Mouse (Mus musculus): ENCODE measurements around the gene Ints3. TPM values are rescaled to one million over a fixed set of nuclear protein-coding genes. Genes with fewer than 3 reads are reported as not detected.

Ints3 gene
- polyA plus RNA-seq, 1 experiment from 2014 or later, result 19.8 TPM

DNA sequence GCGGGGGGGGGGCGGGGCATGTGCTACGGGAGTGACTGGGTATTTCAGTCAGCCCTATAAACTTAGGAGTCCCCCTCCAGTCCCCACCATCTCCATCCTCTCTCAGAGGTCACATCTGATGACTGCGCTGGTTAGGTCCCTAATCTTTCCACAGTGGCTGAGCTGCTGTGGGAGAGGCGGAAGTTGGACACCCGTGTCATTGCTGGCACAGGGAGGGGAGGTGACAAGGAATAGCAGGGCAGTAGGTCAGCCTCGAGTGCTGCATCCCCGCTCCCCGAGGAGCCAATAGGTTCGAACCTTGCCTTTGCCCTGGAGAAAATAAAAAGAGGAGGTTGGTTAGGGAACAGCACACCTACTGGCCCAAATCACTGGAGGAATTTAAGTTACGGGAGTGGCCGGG is 17.5 kb upstream of the Ints3 start:
- 25% methylated on average over 12 of the region's 12 CpGs for WGBS
- Histone ChIP-seq H3K9ac (ENCODE audit: low read length) (peak overlapping the region; percentile 5; the same call in 1 of the 2 replicates), H3K36me3 (ENCODE audit: control insufficient read depth, insufficient read depth) (no peaks in the 10 kb centered on the region), H3K27me3 (ENCODE audit: control insufficient read depth, insufficient read depth, low read length) (no peaks in the 10 kb centered on the region), H3K4me2 (ENCODE audit: low read depth, low read length) (peak overlapping the region; percentile 58), H3K4me3 (ENCODE audit: low read length) (peak overlapping the region; percentile 37), H3K9me3 (replicated peaks; ENCODE audit: control insufficient read depth, low read length) (no peaks in the 10 kb centered on the region), H3K27ac (ENCODE audit: low read length) (peak overlapping the region; percentile 48), H3K4me1 (ENCODE audit: control insufficient read depth, insufficient read depth, low read length) (peaks cover 11% of the 10 kb centered on the region)
- no peak for ATAC-seq (replicated peaks; ENCODE audit: extremely low read depth, insufficient read depth, low FRiP score)

DNA sequence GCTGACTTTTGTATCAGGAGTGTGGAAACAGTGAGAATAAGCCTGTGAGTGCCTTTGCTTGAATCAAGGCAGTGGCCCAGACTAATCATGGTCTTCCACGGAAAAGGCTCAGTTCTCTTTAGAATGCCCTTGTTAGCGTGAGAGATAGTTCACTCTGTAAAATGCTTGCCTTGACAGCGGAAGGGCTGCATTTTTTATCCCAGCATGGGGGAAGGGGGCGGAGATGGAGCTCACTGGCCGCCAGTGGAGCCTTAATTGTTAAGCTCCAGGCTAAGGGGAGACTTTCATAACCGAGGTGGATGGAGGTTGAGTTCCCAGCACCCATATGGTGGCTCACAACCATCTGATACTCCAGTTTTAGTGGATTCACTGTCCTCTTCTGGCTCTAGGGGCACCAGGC is 15.2 kb upstream of the Ints3 start:
- Histone ChIP-seq H3K9me3 (replicated peaks; ENCODE audit: control insufficient read depth, low read length) (0 out of 2 replicates have a peak, but pooled peaks cover under 1% of the 10 kb centered on the region), H3K27me3 (ENCODE audit: control insufficient read depth, insufficient read depth, low read length) (no peaks in the 10 kb centered on the region), H3K4me3 (ENCODE audit: low read length) (no peak overlapping the region), H3K36me3 (ENCODE audit: control insufficient read depth, insufficient read depth) (no peaks in the 10 kb centered on the region), H3K9ac (ENCODE audit: low read length) (no peak overlapping the region), H3K27ac (ENCODE audit: low read length) (peak overlapping the region; percentile 14; the same call in 1 of the 2 replicates), H3K4me1 (ENCODE audit: control insufficient read depth, insufficient read depth, low read length) (peaks cover 14% of the 10 kb centered on the region), H3K4me2 (ENCODE audit: low read depth, low read length) (no peak overlapping the region)
- no peak for ATAC-seq (replicated peaks; ENCODE audit: extremely low read depth, insufficient read depth, low FRiP score)
- WGBS, result 57% methylated on average over 6 of the region's 6 CpGs

GRCm38 (mm10) chr3:90447123-90447494 is 13.7 kb upstream of the Ints3 start:
- no peak for ATAC-seq (replicated peaks; ENCODE audit: extremely low read depth, insufficient read depth, low FRiP score)
- Histone ChIP-seq H3K4me1 (ENCODE audit: control insufficient read depth, insufficient read depth, low read length) (peaks cover 14% of the 10 kb centered on the region), H3K9me3 (replicated peaks; ENCODE audit: control insufficient read depth, low read length) (0 out of 2 replicates have a peak, but pooled peaks cover 3% of the 10 kb centered on the region), H3K27ac (ENCODE audit: low read length) (peak overlapping the region; percentile 95), H3K27me3 (ENCODE audit: control insufficient read depth, insufficient read depth, low read length) (no peaks in the 10 kb centered on the region), H3K36me3 (ENCODE audit: control insufficient read depth, insufficient read depth) (no peaks in the 10 kb centered on the region), H3K4me3 (ENCODE audit: low read length) (peak overlapping the region; percentile 48), H3K4me2 (ENCODE audit: low read depth, low read length) (peak overlapping the region; percentile 64), H3K9ac (ENCODE audit: low read length) (peak overlapping the region; percentile 69)
- WGBS, result 54% methylated on average over 7 of the region's 7 CpGs

- Histone ChIP-seq H3K9ac (ENCODE audit: low read length) (peak overlapping the region; percentile 69), H3K27ac (ENCODE audit: low read length) (peak overlapping the region; percentile 95), H3K4me3 (ENCODE audit: low read length) (peak overlapping the region; percentile 48), H3K36me3 (ENCODE audit: control insufficient read depth, insufficient read depth) (no peaks in the 10 kb centered on the region), H3K9me3 (replicated peaks; ENCODE audit: control insufficient read depth, low read length) (0 out of 2 replicates have a peak, but pooled peaks cover 3% of the 10 kb centered on the region), H3K27me3 (ENCODE audit: control insufficient read depth, insufficient read depth, low read length) (no peaks in the 10 kb centered on the region), H3K4me2 (ENCODE audit: low read depth, low read length) (peak overlapping the region; percentile 64), H3K4me1 (ENCODE audit: control insufficient read depth, insufficient read depth, low read length) (peaks cover 14% of the 10 kb centered on the region)
- WGBS, result under 1% methylated on average over 17 of the region's 17 CpGs
- peak; percentile 94 for ATAC-seq (replicated peaks; ENCODE audit: extremely low read depth, insufficient read depth, low FRiP score)
Measured at GRCm38 (mm10) chr3:90446389-90447122, 13.1 kb upstream of the Ints3 start.

- Histone ChIP-seq H3K27ac (ENCODE audit: low read length) (peak overlapping the region; percentile 95), H3K4me1 (ENCODE audit: control insufficient read depth, insufficient read depth, low read length) (peaks cover 12% of the 10 kb centered on the region), H3K4me2 (ENCODE audit: low read depth, low read length) (peak overlapping the region; percentile 64), H3K27me3 (ENCODE audit: control insufficient read depth, insufficient read depth, low read length) (no peaks in the 10 kb centered on the region), H3K9me3 (replicated peaks; ENCODE audit: control insufficient read depth, low read length) (0 out of 2 replicates have a peak, but pooled peaks cover 3% of the 10 kb centered on the region), H3K4me3 (ENCODE audit: low read length) (no peak overlapping the region), H3K36me3 (ENCODE audit: control insufficient read depth, insufficient read depth) (no peaks in the 10 kb centered on the region), H3K9ac (ENCODE audit: low read length) (peak overlapping the region; percentile 69; the same call in 1 of the 2 replicates)
- WGBS, result 62% methylated on average over 11 of the region's 11 CpGs
- no peak for ATAC-seq (replicated peaks; ENCODE audit: extremely low read depth, insufficient read depth, low FRiP score)
Measured at GRCm38 (mm10) chr3:90445417-90446200, 12.2 kb upstream of the Ints3 start.

- Histone ChIP-seq H3K27ac (ENCODE audit: low read length) (no peak overlapping the region), H3K9ac (ENCODE audit: low read length) (no peak overlapping the region), H3K27me3 (ENCODE audit: control insufficient read depth, insufficient read depth, low read length) (no peaks in the 10 kb centered on the region), H3K4me1 (ENCODE audit: control insufficient read depth, insufficient read depth, low read length) (peaks cover 12% of the 10 kb centered on the region), H3K9me3 (replicated peaks; ENCODE audit: control insufficient read depth, low read length) (0 out of 2 replicates have a peak, but pooled peaks cover 3% of the 10 kb centered on the region), H3K4me3 (ENCODE audit: low read length) (no peak overlapping the region), H3K4me2 (ENCODE audit: low read depth, low read length) (no peak overlapping the region), H3K36me3 (ENCODE audit: control insufficient read depth, insufficient read depth) (no peaks in the 10 kb centered on the region)
- no peak for ATAC-seq (replicated peaks; ENCODE audit: extremely low read depth, insufficient read depth, low FRiP score)
- 80% methylated on average over 3 of the region's 3 CpGs for WGBS
Measured at GRCm38 (mm10) chr3:90443977-90444376, 10.6 kb upstream of the Ints3 start.

- no peak for ATAC-seq (replicated peaks; ENCODE audit: extremely low read depth, insufficient read depth, low FRiP score)
- 73% methylated on average over 2 of the region's 2 CpGs for WGBS
- no peak overlapping the region for H3K27ac ChIP-seq (ENCODE audit: low read length)
Measured at GRCm38 (mm10) chr3:90440756-90441155, 7.3 kb upstream of the Ints3 start.

DNA sequence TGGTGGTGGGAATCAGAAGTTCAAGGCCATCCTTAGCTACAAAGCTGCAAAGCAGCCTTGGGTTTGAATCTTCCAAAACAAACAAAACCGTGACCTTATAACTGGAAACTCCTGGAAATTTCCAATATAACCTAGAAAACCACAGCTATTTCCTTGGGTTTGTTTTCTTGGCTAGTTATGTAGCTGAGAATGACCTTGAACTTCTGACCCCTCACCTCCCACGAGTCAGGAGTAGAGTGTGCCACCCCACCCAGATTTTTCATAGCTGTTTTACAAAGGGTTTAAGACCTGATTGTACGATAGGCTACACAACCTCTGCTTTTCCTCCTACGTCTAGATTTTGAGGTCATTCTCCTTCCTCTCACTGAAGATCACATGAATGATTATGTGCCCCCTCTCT is 3.7 kb upstream of the Ints3 start:
- ATAC-seq (replicated peaks; ENCODE audit: extremely low read depth, insufficient read depth, low FRiP score), result no peak
- WGBS, result 59% methylated on average over 4 of the region's 4 CpGs
- Histone ChIP-seq H3K27ac (ENCODE audit: low read length) (no peak overlapping the region), H3K9ac (ENCODE audit: low read length) (no peak overlapping the region), H3K9me3 (replicated peaks; ENCODE audit: control insufficient read depth, low read length) (no peaks in the 10 kb centered on the region), H3K4me2 (ENCODE audit: low read depth, low read length) (no peak overlapping the region), H3K27me3 (ENCODE audit: control insufficient read depth, insufficient read depth, low read length) (no peaks in the 10 kb centered on the region), H3K4me1 (ENCODE audit: control insufficient read depth, insufficient read depth, low read length) (peaks cover 7% of the 10 kb centered on the region), H3K4me3 (ENCODE audit: low read length) (no peak overlapping the region), H3K36me3 (ENCODE audit: control insufficient read depth, insufficient read depth) (no peaks in the 10 kb centered on the region)

More at GRCm38 (mm10) chr3:90440756-90441155, 7.3 kb upstream of the Ints3 start:
- Histone ChIP-seq H3K36me3 (ENCODE audit: control insufficient read depth, insufficient read depth) (no peaks in the 10 kb centered on the region), H3K9me3 (replicated peaks; ENCODE audit: control insufficient read depth, low read length) (0 out of 2 replicates have a peak, but pooled peaks cover 3% of the 10 kb centered on the region), H3K27me3 (ENCODE audit: control insufficient read depth, insufficient read depth, low read length) (no peaks in the 10 kb centered on the region), H3K4me1 (ENCODE audit: control insufficient read depth, insufficient read depth, low read length) (peaks cover 2% of the 10 kb centered on the region), H3K4me2 (ENCODE audit: low read depth, low read length) (no peak overlapping the region), H3K9ac (ENCODE audit: low read length) (no peak overlapping the region), H3K4me3 (ENCODE audit: low read length) (no peak overlapping the region)

All from heart, embryonic 16.5 days (tissue).